Mouse (Mus musculus) MEL (cell line): ENCODE data around the gene Olfr1034. TPM values are rescaled to one million over a fixed set of nuclear protein-coding genes. Genes with fewer than 3 reads are reported as not detected.
"Not testable (repeated sequence)": the region's sequence is repeated elsewhere in the genome, so short reads cannot be mapped to it uniquely, and the experiment has no call there.

Source experiments
- DNase-seq: peaks from one replicate; pipeline ENCODE4 v3.0.0; 2011; ENCODE audit warnings: low read depth, low spot score
- H3K27ac ChIP-seq: 2 replicates; pipeline ENCODE4 v1.5.1; 2012; ENCODE audit warnings: low read depth, mild to moderate bottlenecking, control low read depth, low read length, moderate library complexity; ENCODE audit not compliant: control insufficient read depth
- H3K27me3 ChIP-seq, 2 experiments: fragments of 150-350 bp in 1 of 2; sonication (generic) in 1 of 2; 2 replicates each; pipeline ENCODE4 v1.6.1; 2012; ENCODE audit warnings: low read length in 2 of 2, mild to moderate bottlenecking in 2 of 2, improper control_type of control experiment in 1 of 2, moderate library complexity in 1 of 2; ENCODE audit not compliant: insufficient read depth in 2 of 2, control insufficient read depth in 1 of 2
- H3K36me3 ChIP-seq, 2 experiments: 2 replicates each; pipeline ENCODE4 v1.6.1; 2012 to 2014; ENCODE audit warnings: low read length in 2 of 2, improper control_type of control experiment in 1 of 2, inconsistent platforms in 1 of 2, mild to moderate bottlenecking in 1 of 2; ENCODE audit not compliant: insufficient read depth in 2 of 2, control insufficient read depth in 1 of 2
- H3K4me1 ChIP-seq, 2 experiments: fragments of 150-350 bp in 1 of 2; sonication (generic) in 1 of 2; 2 replicates each; pipeline ENCODE4 v1.6.1; 2012; ENCODE audit warnings: low read length in 2 of 2, improper control_type of control experiment in 1 of 2, mild to moderate bottlenecking in 1 of 2; ENCODE audit not compliant: insufficient read depth in 2 of 2, control insufficient read depth in 1 of 2
- H3K4me3 ChIP-seq, 2 experiments: fragments of 150-350 bp in 1 of 2; sonication (generic) in 1 of 2; 2 replicates each; pipeline ENCODE4 v1.5.1; 2012; ENCODE audit warnings: low read depth in 2 of 2, low read length in 2 of 2, mild to moderate bottlenecking in 2 of 2, moderate library complexity in 2 of 2, control low read depth in 1 of 2, improper control_type of control experiment in 1 of 2; ENCODE audit not compliant: control insufficient read depth in 1 of 2, insufficient read depth in 1 of 2
- H3K79me2 ChIP-seq: 2 replicates; pipeline ENCODE4 v1.6.1; 2012; ENCODE audit warnings: mild to moderate bottlenecking, low read length, moderate library complexity; ENCODE audit not compliant: control insufficient read depth, poor library complexity, insufficient read depth
- H3K9ac ChIP-seq: 2 replicates; pipeline ENCODE4 v1.6.1; 2012; ENCODE audit warnings: low read depth, mild to moderate bottlenecking, control low read depth, low read length, moderate library complexity; ENCODE audit not compliant: control insufficient read depth, poor library complexity, severe bottlenecking
- H3K9me3 ChIP-seq: fragments of 150-350 bp; sonication (generic); replicated peaks from 2 replicates; pipeline ENCODE4 v1.6.1; 2012; ENCODE audit warnings: mild to moderate bottlenecking, low read length, improper control_type of control experiment, moderate library complexity; ENCODE audit not compliant: insufficient read depth
- CHD1 ChIP-seq: IDR thresholded peaks from 2 replicates; pipeline ENCODE4 v1.6.1; 2012; ENCODE audit warnings: low read depth, mild to moderate bottlenecking, inconsistent platforms, low read length, improper control_type of control experiment
- CHD2 ChIP-seq: IDR thresholded peaks from 2 replicates; pipeline ENCODE4 v1.6.1; 2011; ENCODE audit warnings: low read length, improper control_type of control experiment
- CTCF ChIP-seq, 3 experiments: IDR thresholded peaks in 2 of 3; conservative IDR thresholded peaks in 1 of 3; 2 replicates each; pipeline ENCODE4 v1.5.1; 2011 to 2012; ENCODE audit warnings: low read length in 3 of 3, low read depth in 2 of 3, mild to moderate bottlenecking in 2 of 3, improper control_type of control experiment in 1 of 3, inconsistent platforms in 1 of 3, mixed read lengths in 1 of 3, moderate library complexity in 1 of 3; ENCODE audit not compliant: control insufficient read depth in 1 of 3, insufficient read depth in 1 of 3, poor library complexity in 1 of 3, severe bottlenecking in 1 of 3
- E2F4 ChIP-seq: IDR thresholded peaks from 2 replicates; pipeline ENCODE4 v1.6.1; 2011; ENCODE audit warnings: low read depth, low read length, improper control_type of control experiment, borderline replicate concordance
- EP300 ChIP-seq, 2 experiments: IDR thresholded peaks; 2 replicates each; pipeline ENCODE4 v1.6.1; 2011; ENCODE audit warnings: improper control_type of control experiment in 2 of 2, low read length in 2 of 2, low read depth in 1 of 2, mild to moderate bottlenecking in 1 of 2
- ETS1 ChIP-seq: IDR thresholded peaks from 2 replicates; pipeline ENCODE4 v1.6.1; 2012; ENCODE audit warnings: low read depth, mild to moderate bottlenecking, inconsistent platforms, low read length, improper control_type of control experiment, moderate library complexity
- GATA1 ChIP-seq: IDR thresholded peaks from 2 replicates; pipeline ENCODE4 v1.6.1; 2011; ENCODE audit warnings: low read depth, low read length, improper control_type of control experiment
- HCFC1 ChIP-seq: IDR thresholded peaks from 2 replicates; pipeline ENCODE4 v1.6.1; 2012; ENCODE audit warnings: low read depth, mild to moderate bottlenecking, inconsistent platforms, low read length, improper control_type of control experiment, moderate library complexity
- JUND ChIP-seq: IDR thresholded peaks from 2 replicates; pipeline ENCODE4 v1.6.1; 2011; ENCODE audit warnings: low read depth, mild to moderate bottlenecking, improper control_type of control experiment, low read length
- MAFK ChIP-seq: IDR thresholded peaks from 2 replicates; pipeline ENCODE4 v1.6.1; 2011; ENCODE audit warnings: low read depth, mild to moderate bottlenecking, low read length, improper control_type of control experiment, borderline replicate concordance
- MAZ ChIP-seq: IDR thresholded peaks from 2 replicates; pipeline ENCODE4 v1.6.1; 2012; ENCODE audit warnings: low read depth, mild to moderate bottlenecking, inconsistent platforms, low read length, improper control_type of control experiment
- MEF2A ChIP-seq: IDR thresholded peaks from 2 replicates; pipeline ENCODE4 v1.6.1; 2014; ENCODE audit warnings: low read depth, mild to moderate bottlenecking, inconsistent platforms, low read length, improper control_type of control experiment; ENCODE audit not compliant: poor library complexity, insufficient replicate concordance, severe bottlenecking; ENCODE audit errors: extremely low read depth
- MXI1 ChIP-seq: IDR thresholded peaks from 2 replicates; pipeline ENCODE4 v1.6.1; 2011; ENCODE audit warnings: mild to moderate bottlenecking, low read depth, low read length, improper control_type of control experiment
- MYC ChIP-seq: IDR thresholded peaks from 2 replicates; pipeline ENCODE4 v1.6.1; 2011; ENCODE audit warnings: low read depth, mild to moderate bottlenecking, low read length, improper control_type of control experiment, moderate library complexity
- NELFE ChIP-seq: IDR thresholded peaks from 2 replicates; pipeline ENCODE4 v1.6.1; 2011; ENCODE audit warnings: low read depth, low read length, improper control_type of control experiment
- POLR2AphosphoS2 ChIP-seq: IDR thresholded peaks from 2 replicates; pipeline ENCODE4 v1.6.1; 2011; ENCODE audit warnings: low read length, improper control_type of control experiment
- RAD21 ChIP-seq: IDR thresholded peaks from 2 replicates; pipeline ENCODE4 v1.6.1; 2011; ENCODE audit warnings: mild to moderate bottlenecking, low read depth, low read length, improper control_type of control experiment
- RCOR1 ChIP-seq: IDR thresholded peaks from 2 replicates; pipeline ENCODE4 v1.6.1; 2012; ENCODE audit warnings: low read depth, mild to moderate bottlenecking, inconsistent platforms, low read length, improper control_type of control experiment
- SIN3A ChIP-seq: IDR thresholded peaks from 2 replicates; pipeline ENCODE4 v1.6.1; 2012; ENCODE audit warnings: low read length, improper control_type of control experiment, inconsistent platforms
- SMC3 ChIP-seq: IDR thresholded peaks from 2 replicates; pipeline ENCODE4 v1.6.1; 2011; ENCODE audit warnings: low read depth, low read length, improper control_type of control experiment
- TCF12 ChIP-seq: IDR thresholded peaks from 2 replicates; pipeline ENCODE4 v1.6.1; 2014; ENCODE audit warnings: low read depth, mild to moderate bottlenecking, inconsistent platforms, low read length, improper control_type of control experiment, moderate library complexity
- UBTF ChIP-seq: IDR thresholded peaks from 2 replicates; pipeline ENCODE4 v1.6.1; 2012; ENCODE audit warnings: low read depth, mild to moderate bottlenecking, inconsistent platforms, low read length, improper control_type of control experiment, moderate library complexity, borderline replicate concordance; ENCODE audit not compliant: insufficient read depth
- USF1 ChIP-seq: IDR thresholded peaks from 2 replicates; pipeline ENCODE4 v1.6.1; 2014; ENCODE audit warnings: low read depth, mild to moderate bottlenecking, inconsistent platforms, low read length, improper control_type of control experiment, moderate library complexity
- ZNF384 ChIP-seq: IDR thresholded peaks from 2 replicates; pipeline ENCODE4 v1.6.1; 2012; ENCODE audit warnings: low read depth, mild to moderate bottlenecking, inconsistent platforms, low read length, improper control_type of control experiment
- polyA plus RNA-seq, 2 experiments: library from polyadenylated mRNA; stranded (reverse) in 1 of 2; unstranded in 1 of 2; fragments of >175 nt in 1 of 2; fragments of >200 nt in 1 of 2; gene quantifications; 2 replicates each; pipeline versions ENCODE4 v1.2.1 to v1.2.4; 2012; ENCODE audit warnings: low replicate concordance in 2 of 2, low read depth in 1 of 2; ENCODE audit not compliant: insufficient read length in 2 of 2, insufficient read depth in 1 of 2, missing spikeins in 1 of 2
- total RNA-seq: library from RNA; depleted of rRNA; stranded (reverse); fragments of 300-350 nt; gene quantifications from 2 replicates; pipeline ENCODE4 v1.2.3, GENCODE M21; 2012; rRNA removed

The Olfr1034 gene
- not detected in 2 replicates for total RNA-seq
- polyA plus RNA-seq: not detected

DNA sequence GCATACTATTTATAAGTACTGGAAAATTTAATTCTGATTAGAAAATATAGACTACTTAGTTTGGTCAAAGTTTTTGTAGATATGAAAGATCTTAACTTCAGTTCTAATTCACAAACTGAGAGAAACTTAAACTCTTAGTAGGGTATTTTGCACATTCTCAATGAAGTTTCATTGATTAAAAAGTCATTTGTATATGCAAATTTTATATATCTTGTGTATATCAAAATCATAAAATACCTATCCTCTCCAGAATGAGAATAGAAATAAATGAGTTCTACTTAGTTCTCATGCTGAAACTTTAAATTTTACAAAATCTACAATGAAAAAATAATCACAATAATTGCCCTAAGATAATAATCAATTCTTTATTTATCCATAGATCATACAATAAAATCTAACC is at the start of gene Olfr1034:
Gene Olfr1034 (plus strand): TSS at position 301 of the 400 bp plus-strand sequence.
- no peaks in the 10 kb centered on the region for H3K9me3 ChIP-seq
- no peak within 1 kb of the TSS for H3K4me3 ChIP-seq
- H3K4me1 ChIP-seq: no peaks in the 10 kb centered on the region
- no peaks in the 10 kb centered on the region for H3K36me3 ChIP-seq
- DNase-seq: no peak
- H3K27me3 ChIP-seq: no peaks in the 10 kb centered on the region
- no peak for TF ChIP-seq ETS1
- no peak for TF ChIP-seq UBTF
- TF ChIP-seq E2F4: no peak
- TF ChIP-seq TCF12: no peak
- no peak for TF ChIP-seq RCOR1
- TF ChIP-seq CTCF (IDR thresholded peaks at IDR 0.05 in 2 of 3, conservative IDR thresholded peaks at IDR 0.05 in 1 of 3; ENCODE audit: control insufficient read depth in 1 of 3, insufficient read depth in 1 of 3, low read depth in 2 of 3, low read length in 3 of 3, poor library complexity in 1 of 3, severe bottlenecking in 1 of 3): no peak
- TF ChIP-seq SIN3A: no peak
- TF ChIP-seq JUND: no peak
- no peak for TF ChIP-seq RAD21
- no peak for TF ChIP-seq GATA1
- TF ChIP-seq CHD2: no peak
- TF ChIP-seq ZNF384: no peak
- no peak for TF ChIP-seq EP300 (IDR thresholded peaks at IDR 0.05; ENCODE audit: low read depth in 1 of 2, low read length in 2 of 2)
- no peak for TF ChIP-seq POLR2AphosphoS2
- no peaks in the 10 kb centered on the region for H3K79me2 ChIP-seq
- H3K27ac ChIP-seq: no peak within 1 kb of the TSS
- no peak within 1 kb of the TSS for H3K9ac ChIP-seq

DNA sequence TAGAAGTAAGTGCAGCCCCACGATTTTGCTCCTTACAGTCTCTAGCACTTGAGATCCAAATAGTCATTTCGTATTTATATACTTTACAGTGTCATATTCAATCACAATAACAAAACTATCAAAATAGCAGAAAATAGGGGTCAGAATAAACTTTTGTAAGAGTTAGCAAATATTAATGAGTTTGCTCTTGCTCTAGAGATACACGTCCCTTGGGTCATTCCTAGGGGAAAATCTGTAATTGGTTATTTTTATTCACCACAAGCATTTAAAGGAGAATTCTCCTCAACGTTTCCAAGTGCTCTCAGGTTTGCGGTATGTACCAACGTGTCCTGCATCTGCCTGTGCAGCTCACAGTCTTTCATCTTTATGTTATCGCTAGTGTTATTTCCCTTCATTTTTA is 40.4 kb upstream of the Olfr1034 start, which contains the start of gene Olfr1032:
Gene Olfr1032 (plus strand): TSS at position 301 of the 400 bp plus-strand sequence.
- Histone ChIP-seq H3K27ac (no peak within 1 kb of the TSS), H3K9me3 (no peaks in the 10 kb centered on the region), H3K4me3 (no peak within 1 kb of the TSS), H3K79me2 (no peaks in the 10 kb centered on the region), H3K27me3 (no peaks in the 10 kb centered on the region), H3K4me1 (no peaks in the 10 kb centered on the region), H3K9ac (no peak within 1 kb of the TSS), H3K36me3 (no peaks in the 10 kb centered on the region)
- TF ChIP-seq MYC: no peak
- no peak for TF ChIP-seq USF1
- no peak for TF ChIP-seq ZNF384
- no peak for TF ChIP-seq MAFK
- TF ChIP-seq MXI1: no peak
- no peak for TF ChIP-seq RCOR1
- no peak for TF ChIP-seq NELFE
- TF ChIP-seq SMC3: no peak
- no peak for TF ChIP-seq MAZ
- TF ChIP-seq CHD1: no peak
- TF ChIP-seq MEF2A: no peak
- TF ChIP-seq HCFC1: no peak
- no peak for TF ChIP-seq POLR2AphosphoS2
- no peak for DNase-seq

DNA sequence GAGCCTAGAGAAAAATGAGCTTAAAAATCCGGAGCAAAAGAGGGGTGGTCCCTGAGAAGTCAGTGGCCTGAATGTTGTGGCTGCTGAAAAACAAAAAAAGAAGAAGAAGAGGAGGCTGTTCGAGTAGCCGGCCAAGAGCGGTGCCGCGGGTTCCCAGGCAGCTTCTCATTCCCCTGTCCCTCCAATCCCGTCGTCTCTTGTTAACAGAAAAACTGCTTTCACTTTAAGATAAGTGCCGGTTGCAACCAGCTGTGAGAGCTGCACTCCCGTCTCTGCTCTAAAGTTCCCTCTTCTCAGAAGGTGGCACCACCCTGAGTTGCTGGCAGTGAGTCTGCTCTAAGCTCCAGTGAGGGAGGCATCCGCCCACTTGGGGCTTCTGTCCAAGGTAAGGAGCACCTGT is 25.3 kb upstream of the Olfr1034 start, which contains the start of gene Olfr1033:
Gene Olfr1033 (plus strand): TSS at position 228 of the 400 bp plus-strand sequence.
- H3K9ac ChIP-seq, DNase-seq, H3K4me1 ChIP-seq, H3K9me3 ChIP-seq, H3K36me3 ChIP-seq, H3K27me3 ChIP-seq, H3K79me2 ChIP-seq, H3K4me3 ChIP-seq: not testable (repeated sequence)
- peak within 1 kb of the TSS; percentile 49; the same call in 1 of the 2 replicates for H3K27ac ChIP-seq
